Mouse (Mus musculus): Measurements from ENCODE around the gene Psmb10.

Gene Psmb10

GRCm38 (mm10) chr8:105943321-105943739 lies 5.1 kb upstream of the Psmb10 start, which contains the start of gene Lcat:
Lcat (minus strand) TSS chr8:105943382.
- in situ Hi-C loops (cut with MboI; ENCODE audit: unreplicated experiment in 2 of 2) = loop anchor here (5.0 kb wide), 2 partner anchors 34 to 39 kb away; partner anchors contain the start of gene Dpep3 (in 1 of the 2)

GRCm38 (mm10) chr8:105942542-105942941 lies 4.3 kb upstream of the Psmb10 start:
- in situ Hi-C loops (cut with MboI; ENCODE audit: unreplicated experiment in 2 of 2) = loop anchor here (5.0 kb wide), 2 partner anchors 35 to 40 kb away; partner anchors contain the start of gene Dpep3 (in 1 of the 2)

- in situ Hi-C loops (cut with MboI; ENCODE audit: unreplicated experiment in 2 of 2) = loop anchor here (5.0 kb wide), 2 partner anchors 35 to 40 kb away; partner anchors contain the start of gene Dpep3 (in 1 of the 2)
Measured at GRCm38 (mm10) chr8:105942026-105942425, 3.8 kb upstream of the Psmb10 start.

GRCm38 (mm10) chr8:105937496-105938305 lies 543 bp downstream of the Psmb10 start:
- in situ Hi-C loops (cut with MboI; ENCODE audit: unreplicated experiment in 2 of 2) = loop anchor here (5.0 to 10.0 kb wide), 2 partner anchors 85 to 333 kb away; partner anchors contain the start of gene Ripor1 (in 1 of the 2)

GRCm38 (mm10) chr8:105936866-105937475 lies 1.3 kb downstream of the Psmb10 start:
- in situ Hi-C loops (cut with MboI; ENCODE audit: unreplicated experiment in 2 of 2) = loop anchor here (5.0 to 10.0 kb wide), 2 partner anchors 85 to 332 kb away; partner anchors contain the start of gene Ripor1 (in 1 of the 2)

GRCm38 (mm10) chr8:105935863-105936603 lies 2.2 kb downstream of the Psmb10 start:
- in situ Hi-C loops (cut with MboI; ENCODE audit: unreplicated experiment in 2 of 2) = loop anchor here (5.0 to 10.0 kb wide), 2 partner anchors 86 to 331 kb away; partner anchors contain the start of gene Ripor1 (in 1 of the 2)

GRCm38 (mm10) chr8:105935105-105935504 lies 3.1 kb downstream of the Psmb10 start:
- in situ Hi-C loops (cut with MboI; ENCODE audit: unreplicated experiment in 2 of 2) = loop anchor here (5.0 to 10.0 kb wide), 2 partner anchors 87 to 330 kb away; partner anchors contain the start of gene Ripor1 (in 1 of the 2)

GRCm38 (mm10) chr8:105933762-105934161 lies 4.5 kb downstream of the Psmb10 start, which contains the start of gene Ctrl:
Ctrl (minus strand) TSS chr8:105933862.
- in situ Hi-C loops (cut with MboI; ENCODE audit: unreplicated experiment in 2 of 2) = loop anchor here in 1 of 2 experiments (5.0 to 10.0 kb wide), 2 partner anchors 216 to 329 kb away; partner anchors contain the start of gene Ripor1

- in situ Hi-C loops (cut with MboI; ENCODE audit: unreplicated experiment in 2 of 2) = loop anchor here in 1 of 2 experiments (5.0 to 10.0 kb wide), 2 partner anchors 215 to 328 kb away; partner anchors contain the start of gene Ripor1
Measured at GRCm38 (mm10) chr8:105932525-105932924, 5.7 kb downstream of the Psmb10 start.

GRCm38 (mm10) chr8:105931271-105931670 lies 7.0 kb downstream of the Psmb10 start:
- in situ Hi-C loops (cut with MboI; ENCODE audit: unreplicated experiment in 2 of 2) = loop anchor here in 1 of 2 experiments (5.0 to 10.0 kb wide), 2 partner anchors 214 to 326 kb away; partner anchors contain the start of gene Ripor1

- in situ Hi-C loops (cut with MboI; ENCODE audit: unreplicated experiment in 2 of 2) = loop anchor here in 1 of 2 experiments (5.0 to 10.0 kb wide), 2 partner anchors 213 to 326 kb away; partner anchors contain the start of gene Ripor1
Measured at GRCm38 (mm10) chr8:105930602-105931001, 7.6 kb downstream of the Psmb10 start.

GRCm38 (mm10) chr8:105925123-105925522 lies 13.1 kb downstream of the Psmb10 start:
- in situ Hi-C loops (cut with MboI; ENCODE audit: unreplicated experiment in 2 of 2) = loop anchor here (5.0 kb wide), 3 partner anchors 33 to 213 kb away; partner anchors contain the start of gene Nrn1l (in 1 of the 2)

- in situ Hi-C loops (cut with MboI; ENCODE audit: unreplicated experiment in 2 of 2) = no loop called here
Measured at GRCm38 (mm10) chr8:105919390-105919789, 18.9 kb downstream of the Psmb10 start.

- in situ Hi-C loops (cut with MboI; ENCODE audit: unreplicated experiment in 2 of 2) = no loop called here
Measured at GRCm38 (mm10) chr8:105900941-105901616, 37.2 kb downstream of the Psmb10 start.

- in situ Hi-C loops (cut with MboI; ENCODE audit: unreplicated experiment in 2 of 2) = no loop called here
Measured at GRCm38 (mm10) chr8:105900180-105900940, 37.9 kb downstream of the Psmb10 start, which contains the start of gene Pskh1. Pskh1 (plus strand) TSS chr8:105900441.

- in situ Hi-C loops (cut with MboI; ENCODE audit: unreplicated experiment in 2 of 2) = no loop called here
Measured at GRCm38 (mm10) chr8:105897801-105898480, 40.3 kb downstream of the Psmb10 start.

GRCm38 (mm10) chr8:105893339-105893738 lies 44.9 kb downstream of the Psmb10 start, which contains the start of gene Nrn1l:
Nrn1l (plus strand) TSS chr8:105893567.
- in situ Hi-C loops (cut with MboI; ENCODE audit: unreplicated experiment in 2 of 2) = loop anchor here (5.0 kb wide), 2 partner anchors 34 to 124 kb away; no protein-coding TSS in a partner anchor

Data from v-Abl transformed pro-B cells (cell line).